Mouse (Mus musculus) kidney, embryonic 16.5 days (tissue): ENCODE measurements at regions not wholly inside any gene's neighbourhood (a gene's known extent, or its start where the extent isn't known, plus 50 kb on each side); places are given as distances from the start of the nearest gene placed in this dataset.

Experiments used
- ATAC-seq: fragments of 200-750 bp; cut with Nextera tagmentation; 2 replicates; pipeline ENCODE4 v1.8.0; 2017; ENCODE audit warnings: moderate TSS enrichment; ENCODE audit not compliant: low FRiP score, low TSS enrichment
- H3K27ac ChIP-seq: fragments of 300-500 bp; sonication (generic); 2 replicates; pipeline ENCODE4 v1.5.1; 2014; ENCODE audit warnings: low read length
- H3K27me3 ChIP-seq: fragments of 300-500 bp; sonication (generic); 2 replicates; pipeline ENCODE4 v1.6.1; 2014; ENCODE audit warnings: low read length, control low read depth, mixed read lengths; ENCODE audit not compliant: insufficient read depth
- H3K36me3 ChIP-seq: fragments of 300-500 bp; sonication (generic); 2 replicates; pipeline ENCODE4 v1.6.1; 2014; ENCODE audit warnings: low read length, control low read depth, mixed read lengths; ENCODE audit not compliant: insufficient read depth
- H3K4me1 ChIP-seq: fragments of 300-500 bp; sonication (generic); 2 replicates; pipeline ENCODE4 v1.6.1; 2014; ENCODE audit warnings: low read length, control low read depth, mixed read lengths; ENCODE audit not compliant: insufficient read depth
- H3K4me2 ChIP-seq: fragments of 300-500 bp; sonication (generic); replicated peaks from 2 replicates; pipeline ENCODE4 v1.6.1; 2014; ENCODE audit warnings: low read depth, low read length
- H3K4me3 ChIP-seq: fragments of 300-500 bp; sonication (generic); 2 replicates; pipeline ENCODE4 v1.5.1; 2014; ENCODE audit warnings: mild to moderate bottlenecking, low read length
- H3K9ac ChIP-seq: fragments of 300-500 bp; sonication (generic); replicated peaks from 2 replicates; pipeline ENCODE4 v1.6.1; 2014; ENCODE audit warnings: low read length
- H3K9me3 ChIP-seq: fragments of 300-500 bp; sonication (generic); 2 replicates; pipeline ENCODE4 v1.6.1; 2016; ENCODE audit warnings: low read length, control low read depth
- WGBS: fragments of 180-500 bp; shearing (Covaris S2); extraction: QIAGEN DNeasy Blood & Tissue Kit; methylation state at CpG from one replicate; pipeline ENCODE4 v1.1.7; 2014; 5-methylcytosine and 5-hydroxymethylcytosine counted together

DNA sequence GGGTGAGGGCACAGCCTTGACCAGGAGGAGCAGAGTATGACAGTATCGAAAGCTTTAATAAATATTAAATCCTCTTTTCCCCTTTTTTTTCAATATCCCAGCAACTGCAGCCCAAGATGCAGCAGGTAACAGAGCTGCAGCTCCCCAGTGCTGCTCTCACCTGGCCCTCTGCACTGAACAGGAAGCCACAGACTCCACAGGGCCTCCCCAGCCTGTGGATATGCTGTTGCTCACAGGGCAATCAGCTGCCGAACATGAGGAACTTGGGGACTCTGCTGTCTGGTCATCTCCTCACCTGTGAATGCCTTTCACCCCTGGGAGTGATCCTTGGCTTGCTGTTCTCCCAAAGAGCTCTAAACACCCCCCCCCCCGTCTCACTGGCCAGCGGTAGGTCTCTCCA, 503.4 kb upstream of the Gm10131 start:
- 78% methylated on average over 4 of the region's 4 CpGs for WGBS
- ATAC-seq = no peak
- Histone ChIP-seq H3K4me1 (no peaks in the 10 kb centered on the region), H3K27ac (no peak overlapping the region), H3K4me3 (no peak overlapping the region), H3K36me3 (no peaks in the 10 kb centered on the region), H3K9ac (no peak overlapping the region), H3K4me2 (no peak overlapping the region), H3K27me3 (no peaks in the 10 kb centered on the region), H3K9me3 (no peaks in the 10 kb centered on the region)

- no peak overlapping the region for H3K9ac ChIP-seq
- H3K9me3 ChIP-seq = no peaks in the 10 kb centered on the region
- WGBS = 59% methylated on average over 10 of the region's 10 CpGs
- H3K4me1 ChIP-seq = no peaks in the 10 kb centered on the region
- H3K4me3 ChIP-seq = no peak overlapping the region
- ATAC-seq = no peak
- no peaks in the 10 kb centered on the region for H3K27me3 ChIP-seq
- H3K27ac ChIP-seq = no peak overlapping the region
- no peak overlapping the region for H3K4me2 ChIP-seq
- no peaks in the 10 kb centered on the region for H3K36me3 ChIP-seq
Observed at GRCm38 (mm10) chr8:34614031-34614526, 502.5 kb upstream of the Gm10131 start.

- Histone ChIP-seq H3K4me1 (no peaks in the 10 kb centered on the region), H3K4me2 (no peak overlapping the region), H3K4me3 (no peak overlapping the region), H3K27me3 (no peaks in the 10 kb centered on the region), H3K9ac (no peak overlapping the region), H3K27ac (no peak overlapping the region), H3K36me3 (no peaks in the 10 kb centered on the region), H3K9me3 (no peaks in the 10 kb centered on the region)
- no peak for ATAC-seq
- WGBS = 86% methylated on average over 5 of the region's 5 CpGs
Observed at GRCm38 (mm10) chr8:34613138-34613537, 501.6 kb upstream of the Gm10131 start.

DNA sequence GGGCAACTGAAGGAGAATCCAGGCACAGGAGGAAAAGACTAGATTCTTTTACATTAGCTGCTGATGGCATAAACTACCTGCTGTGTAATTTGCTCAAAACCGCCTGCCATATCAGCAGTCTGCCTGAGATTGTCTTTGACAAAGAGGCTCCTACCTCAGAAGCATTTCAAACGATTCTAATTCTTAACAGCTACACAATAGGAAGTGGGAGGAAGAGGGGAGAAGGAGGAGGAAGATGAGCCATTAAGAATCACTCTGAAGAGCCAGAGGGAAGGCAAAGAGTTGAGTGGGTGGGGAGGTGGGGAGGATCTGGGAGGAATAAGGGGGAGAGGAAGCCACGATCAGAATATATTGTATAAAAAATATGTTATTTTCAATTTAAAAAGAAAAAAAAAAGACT, 500.9 kb upstream of the Gm10131 start:
- no peaks in the 10 kb centered on the region for H3K36me3 ChIP-seq
- no peaks in the 10 kb centered on the region for H3K9me3 ChIP-seq
- H3K27ac ChIP-seq = no peak overlapping the region
- 70% methylated on average over 3 of the region's 3 CpGs for WGBS
- no peaks in the 10 kb centered on the region for H3K4me1 ChIP-seq
- H3K4me3 ChIP-seq = no peak overlapping the region
- H3K9ac ChIP-seq = no peak overlapping the region
- no peak overlapping the region for H3K4me2 ChIP-seq
- ATAC-seq = no peak
- no peaks in the 10 kb centered on the region for H3K27me3 ChIP-seq

- no peak overlapping the region for H3K9ac ChIP-seq
- no peak overlapping the region for H3K4me3 ChIP-seq
- H3K4me2 ChIP-seq = no peak overlapping the region
- ATAC-seq = no peak
- H3K27me3 ChIP-seq = no peaks in the 10 kb centered on the region
- H3K36me3 ChIP-seq = no peaks in the 10 kb centered on the region
- no peaks in the 10 kb centered on the region for H3K4me1 ChIP-seq
- H3K27ac ChIP-seq = no peak overlapping the region
- H3K9me3 ChIP-seq = no peaks in the 10 kb centered on the region
Observed at GRCm38 (mm10) chr8:34610186-34610585, 498.6 kb upstream of the Gm10131 start.

DNA sequence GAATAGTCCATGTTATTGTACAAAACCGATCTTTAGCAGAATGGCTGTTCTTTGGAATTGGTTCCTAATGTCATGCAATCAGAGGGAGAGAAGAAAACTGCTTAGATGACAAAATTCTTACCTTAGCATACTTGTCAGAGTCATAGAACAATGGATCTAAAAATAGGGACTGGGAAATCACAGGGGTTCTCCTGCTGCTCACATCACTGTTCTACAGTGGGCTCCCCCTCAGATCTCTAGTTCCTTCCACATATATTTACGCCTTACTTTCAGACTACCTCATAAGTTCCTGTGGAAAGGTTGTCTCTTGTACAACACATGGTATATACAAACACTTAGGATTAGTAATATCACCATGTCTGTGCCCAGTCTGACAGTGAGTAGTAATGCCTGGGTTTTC, 495.9 kb upstream of the Gm10131 start:
- H3K4me3 ChIP-seq = no peak overlapping the region
- H3K4me1 ChIP-seq = no peaks in the 10 kb centered on the region
- no peak overlapping the region for H3K4me2 ChIP-seq
- ATAC-seq = no peak
- no peaks in the 10 kb centered on the region for H3K36me3 ChIP-seq
- no peak overlapping the region for H3K27ac ChIP-seq
- H3K9ac ChIP-seq = no peak overlapping the region
- no peaks in the 10 kb centered on the region for H3K27me3 ChIP-seq
- no peaks in the 10 kb centered on the region for H3K9me3 ChIP-seq
- WGBS = 92% methylated on average over 2 of the region's 2 CpGs

- ATAC-seq = no peak
- no peak overlapping the region for H3K27ac ChIP-seq
- no peaks in the 10 kb centered on the region for H3K36me3 ChIP-seq
- no peak overlapping the region for H3K4me2 ChIP-seq
- no peaks in the 10 kb centered on the region for H3K4me1 ChIP-seq
- H3K9me3 ChIP-seq = no peaks in the 10 kb centered on the region
- no peak overlapping the region for H3K4me3 ChIP-seq
- WGBS = 93% methylated on average over 2 of the region's 2 CpGs
- no peak overlapping the region for H3K9ac ChIP-seq
- no peaks in the 10 kb centered on the region for H3K27me3 ChIP-seq
Observed at GRCm38 (mm10) chr8:34605031-34605430, 493.5 kb upstream of the Gm10131 start.

GRCm38 (mm10) chr8:34604581-34604980, 493.0 kb upstream of the Gm10131 start:
- Histone ChIP-seq H3K27me3 (no peaks in the 10 kb centered on the region), H3K36me3 (no peaks in the 10 kb centered on the region), H3K4me2 (no peak overlapping the region), H3K9ac (no peak overlapping the region), H3K9me3 (no peaks in the 10 kb centered on the region), H3K4me1 (no peaks in the 10 kb centered on the region), H3K27ac (no peak overlapping the region), H3K4me3 (no peak overlapping the region)
- 67% methylated on average over 2 of the region's 2 CpGs for WGBS
- ATAC-seq = no peak

- H3K9ac ChIP-seq = no peak overlapping the region
- no peaks in the 10 kb centered on the region for H3K27me3 ChIP-seq
- no peaks in the 10 kb centered on the region for H3K9me3 ChIP-seq
- H3K4me3 ChIP-seq = no peak overlapping the region
- no peak overlapping the region for H3K27ac ChIP-seq
- H3K4me1 ChIP-seq = no peaks in the 10 kb centered on the region
- H3K36me3 ChIP-seq = no peaks in the 10 kb centered on the region
- ATAC-seq = no peak
- no peak overlapping the region for H3K4me2 ChIP-seq
- 74% methylated on average over 3 of the region's 3 CpGs for WGBS
Observed at GRCm38 (mm10) chr8:34601426-34601953, 490.0 kb upstream of the Gm10131 start.

- no peak overlapping the region for H3K4me2 ChIP-seq
- H3K4me1 ChIP-seq = no peaks in the 10 kb centered on the region
- no peak overlapping the region for H3K4me3 ChIP-seq
- no peaks in the 10 kb centered on the region for H3K27me3 ChIP-seq
- H3K27ac ChIP-seq = no peak overlapping the region
- 83% methylated on average over 5 of the region's 5 CpGs for WGBS
- ATAC-seq = no peak
- H3K36me3 ChIP-seq = no peaks in the 10 kb centered on the region
- H3K9me3 ChIP-seq = no peaks in the 10 kb centered on the region
- H3K9ac ChIP-seq = no peak overlapping the region
Observed at GRCm38 (mm10) chr8:34600880-34601279, 489.3 kb upstream of the Gm10131 start.
